Mouse (Mus musculus) MEL (cell line): Measurements from ENCODE around the gene Armc8. TPM values are rescaled to one million over a fixed set of nuclear protein-coding genes. Genes with fewer than 3 reads are reported as not detected.

Source experiments
- DNase-seq: peaks from one replicate; pipeline ENCODE4 v3.0.0; 2011; ENCODE audit warnings: low read depth, low spot score
- H3K27ac ChIP-seq: 2 replicates; pipeline ENCODE4 v1.5.1; 2012; ENCODE audit warnings: low read depth, mild to moderate bottlenecking, control low read depth, low read length, moderate library complexity; ENCODE audit not compliant: control insufficient read depth
- H3K27me3 ChIP-seq, 2 experiments: fragments of 150-350 bp in 1 of 2; sonication (generic) in 1 of 2; 2 replicates each; pipeline ENCODE4 v1.6.1; 2012; ENCODE audit warnings: low read length in 2 of 2, mild to moderate bottlenecking in 2 of 2, improper control_type of control experiment in 1 of 2, moderate library complexity in 1 of 2; ENCODE audit not compliant: insufficient read depth in 2 of 2, control insufficient read depth in 1 of 2
- H3K36me3 ChIP-seq, 2 experiments: 2 replicates each; pipeline ENCODE4 v1.6.1; 2012 to 2014; ENCODE audit warnings: low read length in 2 of 2, improper control_type of control experiment in 1 of 2, inconsistent platforms in 1 of 2, mild to moderate bottlenecking in 1 of 2; ENCODE audit not compliant: insufficient read depth in 2 of 2, control insufficient read depth in 1 of 2
- H3K4me1 ChIP-seq, 2 experiments: fragments of 150-350 bp in 1 of 2; sonication (generic) in 1 of 2; 2 replicates each; pipeline ENCODE4 v1.6.1; 2012; ENCODE audit warnings: low read length in 2 of 2, improper control_type of control experiment in 1 of 2, mild to moderate bottlenecking in 1 of 2; ENCODE audit not compliant: insufficient read depth in 2 of 2, control insufficient read depth in 1 of 2
- H3K4me3 ChIP-seq, 2 experiments: fragments of 150-350 bp in 1 of 2; sonication (generic) in 1 of 2; 2 replicates each; pipeline ENCODE4 v1.5.1; 2012; ENCODE audit warnings: low read depth in 2 of 2, low read length in 2 of 2, mild to moderate bottlenecking in 2 of 2, moderate library complexity in 2 of 2, control low read depth in 1 of 2, improper control_type of control experiment in 1 of 2; ENCODE audit not compliant: control insufficient read depth in 1 of 2, insufficient read depth in 1 of 2
- H3K79me2 ChIP-seq: 2 replicates; pipeline ENCODE4 v1.6.1; 2012; ENCODE audit warnings: mild to moderate bottlenecking, low read length, moderate library complexity; ENCODE audit not compliant: control insufficient read depth, poor library complexity, insufficient read depth
- H3K9ac ChIP-seq: 2 replicates; pipeline ENCODE4 v1.6.1; 2012; ENCODE audit warnings: low read depth, mild to moderate bottlenecking, control low read depth, low read length, moderate library complexity; ENCODE audit not compliant: control insufficient read depth, poor library complexity, severe bottlenecking
- H3K9me3 ChIP-seq: fragments of 150-350 bp; sonication (generic); replicated peaks from 2 replicates; pipeline ENCODE4 v1.6.1; 2012; ENCODE audit warnings: mild to moderate bottlenecking, low read length, improper control_type of control experiment, moderate library complexity; ENCODE audit not compliant: insufficient read depth
- BHLHE40 ChIP-seq: IDR thresholded peaks from 2 replicates; pipeline ENCODE4 v1.6.1; 2012; ENCODE audit warnings: low read depth, mild to moderate bottlenecking, inconsistent platforms, low read length, improper control_type of control experiment, borderline replicate concordance
- CHD1 ChIP-seq: IDR thresholded peaks from 2 replicates; pipeline ENCODE4 v1.6.1; 2012; ENCODE audit warnings: low read depth, mild to moderate bottlenecking, inconsistent platforms, low read length, improper control_type of control experiment
- CHD2 ChIP-seq: IDR thresholded peaks from 2 replicates; pipeline ENCODE4 v1.6.1; 2011; ENCODE audit warnings: low read length, improper control_type of control experiment
- ELF1 ChIP-seq: IDR thresholded peaks from 2 replicates; pipeline ENCODE4 v1.6.1; 2014; ENCODE audit warnings: low read depth, mild to moderate bottlenecking, inconsistent platforms, low read length, improper control_type of control experiment, moderate library complexity
- EP300 ChIP-seq, 2 experiments: IDR thresholded peaks; 2 replicates each; pipeline ENCODE4 v1.6.1; 2011; ENCODE audit warnings: improper control_type of control experiment in 2 of 2, low read length in 2 of 2, low read depth in 1 of 2, mild to moderate bottlenecking in 1 of 2
- MAX ChIP-seq: IDR thresholded peaks from 2 replicates; pipeline ENCODE4 v1.6.1; 2011; ENCODE audit warnings: low read length, improper control_type of control experiment
- MXI1 ChIP-seq: IDR thresholded peaks from 2 replicates; pipeline ENCODE4 v1.6.1; 2011; ENCODE audit warnings: mild to moderate bottlenecking, low read depth, low read length, improper control_type of control experiment
- POLR2A ChIP-seq, 2 experiments: IDR thresholded peaks; 2 replicates each; pipeline ENCODE4 v1.6.1; 2011 to 2012; ENCODE audit warnings: low read length in 2 of 2, mild to moderate bottlenecking in 2 of 2, control low read depth in 1 of 2, improper control_type of control experiment in 1 of 2, low read depth in 1 of 2, moderate library complexity in 1 of 2; ENCODE audit not compliant: control insufficient read depth in 1 of 2, insufficient read depth in 1 of 2, poor library complexity in 1 of 2
- RAD21 ChIP-seq: IDR thresholded peaks from 2 replicates; pipeline ENCODE4 v1.6.1; 2011; ENCODE audit warnings: mild to moderate bottlenecking, low read depth, low read length, improper control_type of control experiment
- RCOR1 ChIP-seq: IDR thresholded peaks from 2 replicates; pipeline ENCODE4 v1.6.1; 2012; ENCODE audit warnings: low read depth, mild to moderate bottlenecking, inconsistent platforms, low read length, improper control_type of control experiment
- SMC3 ChIP-seq: IDR thresholded peaks from 2 replicates; pipeline ENCODE4 v1.6.1; 2011; ENCODE audit warnings: low read depth, low read length, improper control_type of control experiment
- TBP ChIP-seq: IDR thresholded peaks from 2 replicates; pipeline ENCODE4 v1.8.0; 2011; ENCODE audit warnings: low read depth, low read length, improper control_type of control experiment
- ZMIZ1 ChIP-seq: IDR thresholded peaks from 2 replicates; pipeline ENCODE4 v1.6.1; 2012; ENCODE audit warnings: low read depth, mild to moderate bottlenecking, inconsistent platforms, low read length, improper control_type of control experiment, moderate library complexity
- ZNF384 ChIP-seq: IDR thresholded peaks from 2 replicates; pipeline ENCODE4 v1.6.1; 2012; ENCODE audit warnings: low read depth, mild to moderate bottlenecking, inconsistent platforms, low read length, improper control_type of control experiment
- polyA plus RNA-seq, 2 experiments: library from polyadenylated mRNA; stranded (reverse) in 1 of 2; unstranded in 1 of 2; fragments of >175 nt in 1 of 2; fragments of >200 nt in 1 of 2; gene quantifications; 2 replicates each; pipeline versions ENCODE4 v1.2.1 to v1.2.4; 2012; ENCODE audit warnings: low replicate concordance in 2 of 2, low read depth in 1 of 2; ENCODE audit not compliant: insufficient read length in 2 of 2, insufficient read depth in 1 of 2, missing spikeins in 1 of 2
- total RNA-seq: library from RNA; depleted of rRNA; stranded (reverse); fragments of 300-350 nt; gene quantifications from 2 replicates; pipeline ENCODE4 v1.2.3, GENCODE M21; 2012

Armc8 gene
- total and polyA plus RNA-seq, 3 experiments: 11.9 to 14.3 TPM; not detected in 1

GRCm38 (mm10) chr9:99440941-99441340, 127.8 kb downstream of the Armc8 start:
- Histone ChIP-seq H3K36me3 (no peaks in the 10 kb centered on the region), H3K9ac (no peak overlapping the region), H3K27ac (no peak overlapping the region), H3K4me3 (no peak overlapping the region), H3K4me1 (no peaks in the 10 kb centered on the region), H3K9me3 (no peaks in the 10 kb centered on the region), H3K27me3 (no peaks in the 10 kb centered on the region), H3K79me2 (no peaks in the 10 kb centered on the region)
- no peak for DNase-seq
- no peak for TF ChIP-seq TBP

- TF ChIP-seq CHD1: no peak
- TF ChIP-seq EP300 (IDR thresholded peaks at IDR 0.05; ENCODE audit: low read depth in 1 of 2, low read length in 2 of 2): no peak
- no peak for TF ChIP-seq RCOR1
- TF ChIP-seq ZMIZ1: no peak
- no peak for TF ChIP-seq BHLHE40
- TF ChIP-seq RAD21: no peak
- Histone ChIP-seq H3K27me3 (no peaks in the 10 kb centered on the region), H3K79me2 (no peaks in the 10 kb centered on the region), H3K27ac (no peak overlapping the region), H3K9me3 (no peaks in the 10 kb centered on the region), H3K36me3 (no peaks in the 10 kb centered on the region), H3K4me1 (no peaks in the 10 kb centered on the region), H3K9ac (no peak overlapping the region), H3K4me3 (no peak overlapping the region)
- DNase-seq: no peak
These were observed 129.6 kb downstream of the Armc8 start for GRCm38 (mm10) chr9:99439064-99439463.

GRCm38 (mm10) chr9:99437781-99438565, 130.7 kb downstream of the Armc8 start:
- no peak overlapping the region for H3K9ac ChIP-seq
- TF ChIP-seq ZNF384: no peak
- TF ChIP-seq ELF1: no peak
- TF ChIP-seq CHD2: no peak
- TF ChIP-seq MAX: no peak
- TF ChIP-seq MXI1: no peak
- TF ChIP-seq SMC3: no peak
- no peak for TF ChIP-seq POLR2A (IDR thresholded peaks at IDR 0.05; ENCODE audit: control insufficient read depth in 1 of 2, insufficient read depth in 1 of 2, low read depth in 1 of 2, low read length in 2 of 2, poor library complexity in 1 of 2)

More at GRCm38 (mm10) chr9:99437781-99438565, 130.7 kb downstream of the Armc8 start:
- Histone ChIP-seq H3K27me3 (no peaks in the 10 kb centered on the region), H3K36me3 (no peaks in the 10 kb centered on the region), H3K9me3 (no peaks in the 10 kb centered on the region), H3K79me2 (no peaks in the 10 kb centered on the region), H3K27ac (no peak overlapping the region), H3K4me3 (no peak overlapping the region), H3K4me1 (no peaks in the 10 kb centered on the region)
- DNase-seq: no peak
